Mouse (Mus musculus) kidney, adult 2 months (tissue): ENCODE results near the gene Nr1h4.

ENCODE experiments used
- CTCF ChIP-seq: fragments of 200-500 bp; conservative IDR thresholded peaks from 2 replicates; pipeline ENCODE4 v1.5.1; 2011; ENCODE audit warnings: low read depth, mild to moderate bottlenecking, control low read depth, low read length, moderate library complexity, mixed read lengths; ENCODE audit not compliant: insufficient read depth, insufficient read length
- POLR2A ChIP-seq: fragments of 200-500 bp; IDR thresholded peaks from one replicate; pipeline ENCODE4 v1.6.1; 2011; ENCODE audit warnings: low read depth, low read length, control low read depth

GRCm38 (mm10) chr10:89441961-89442360 lies 91.4 kb downstream of the Nr1h4 start:
- TF ChIP-seq CTCF (no peak), POLR2A (no peak)
